Mouse (Mus musculus) heart, embryonic 15.5 days (tissue): ENCODE results near the gene Il25. TPM values are rescaled to one million over a fixed set of nuclear protein-coding genes. Genes with fewer than 3 reads are reported as not detected.
"Not testable (repeated sequence)": the region's sequence is repeated elsewhere in the genome, so short reads cannot be mapped to it uniquely, and the experiment has no call there.

ENCODE experiments used
- ATAC-seq: fragments of 200-750 bp; cut with Nextera tagmentation; replicated peaks from 2 replicates; pipeline ENCODE4 v1.8.0; 2017; ENCODE audit warnings: low read depth, moderate TSS enrichment; ENCODE audit not compliant: insufficient number of reproducible peaks, insufficient read depth, low FRiP score
- H3K27ac ChIP-seq: fragments of 300-500 bp; sonication (generic); 2 replicates; pipeline ENCODE4 v1.5.1; 2015; ENCODE audit warnings: mild to moderate bottlenecking, inconsistent platforms
- H3K27me3 ChIP-seq: fragments of 300-500 bp; sonication (generic); 2 replicates; pipeline ENCODE4 v1.6.1; 2015; ENCODE audit warnings: inconsistent platforms
- H3K36me3 ChIP-seq: fragments of 300-500 bp; sonication (generic); 2 replicates; pipeline ENCODE4 v1.6.1; 2015; ENCODE audit warnings: mild to moderate bottlenecking, inconsistent platforms
- H3K4me1 ChIP-seq: fragments of 300-500 bp; sonication (generic); replicated peaks from 2 replicates; pipeline ENCODE4 v1.6.1; 2015; ENCODE audit warnings: inconsistent platforms
- H3K4me2 ChIP-seq: fragments of 300-500 bp; sonication (generic); 2 replicates; pipeline ENCODE4 v1.6.1; 2015; ENCODE audit warnings: inconsistent platforms, mild to moderate bottlenecking, moderate library complexity
- H3K4me3 ChIP-seq: fragments of 300-500 bp; sonication (generic); 2 replicates; pipeline ENCODE4 v1.5.1; 2015; ENCODE audit warnings: mild to moderate bottlenecking, inconsistent platforms
- H3K9ac ChIP-seq: fragments of 300-500 bp; sonication (generic); 2 replicates; pipeline ENCODE4 v1.6.1; 2015; ENCODE audit warnings: mild to moderate bottlenecking, inconsistent platforms
- H3K9me3 ChIP-seq: fragments of 300-500 bp; sonication (generic); replicated peaks from 2 replicates; pipeline ENCODE4 v1.6.1; 2016; ENCODE audit warnings: inconsistent platforms
- WGBS: fragments of 180-500 bp; shearing (Covaris S2); methylation state at CpG from one replicate; pipeline ENCODE4 v1.1.7; 2015; ENCODE audit warnings: mixed read lengths; 5-methylcytosine and 5-hydroxymethylcytosine counted together
- microRNA counts: library from miRNA; unstranded; fragments of <30 nt; microRNA quantifications from one replicate; lab custom pipeline; 2016
- microRNA-seq: library from miRNA; unstranded; fragments of <30 nt; microRNA quantifications from one replicate; pipeline ENCODE4, GENCODE M21; 2016
- polyA plus RNA-seq: library from polyadenylated mRNA; unstranded; fragments of >200 nt; fragmentation: Nextera tagmentation; extraction: Ambion mirVana; gene quantifications from 2 replicates; pipeline ENCODE4 v1.2.1, GENCODE M21; 2015

The Il25 gene
- polyA plus RNA-seq, 1 experiment from 2014 or later = not detected

GRCm38 (mm10) chr14:54968344-54968743 lies 35.8 kb downstream of the Il25 start:
- H3K27ac ChIP-seq = peak overlapping the region; percentile 90
- no peak overlapping the region for H3K4me2 ChIP-seq
- peaks cover 42% of the 10 kb centered on the region for H3K4me1 ChIP-seq
- ATAC-seq = peak; percentile 48
- H3K9ac ChIP-seq = peak overlapping the region; percentile 32; the same call in 1 of the 2 replicates
- peaks cover 26% of the 10 kb centered on the region for H3K36me3 ChIP-seq
- no peak overlapping the region for H3K4me3 ChIP-seq
- no peaks in the 10 kb centered on the region for H3K27me3 ChIP-seq
- H3K9me3 ChIP-seq = no peaks in the 10 kb centered on the region

GRCm38 (mm10) chr14:54972786-54973185 lies 40.3 kb downstream of the Il25 start:
- H3K9me3 ChIP-seq, H3K4me2 ChIP-seq, H3K27me3 ChIP-seq, H3K9ac ChIP-seq, H3K4me3 ChIP-seq, ATAC-seq: not testable (repeated sequence)
- Histone ChIP-seq H3K36me3 (peaks cover 49% of the 10 kb centered on the region), H3K4me1 (peaks cover 39% of the 10 kb centered on the region), H3K27ac (peak overlapping the region; percentile 90)
- WGBS = 76% methylated on average over 11 of the region's 11 CpGs

GRCm38 (mm10) chr14:54974068-54974791 lies 41.7 kb downstream of the Il25 start:
- Histone ChIP-seq H3K9me3 (no peaks in the 10 kb centered on the region), H3K4me2 (no peak overlapping the region), H3K4me3 (no peak overlapping the region), H3K27ac (peak overlapping the region; percentile 90), H3K4me1 (peaks cover 34% of the 10 kb centered on the region), H3K9ac (peak overlapping the region; percentile 43), H3K36me3 (peaks cover 50% of the 10 kb centered on the region), H3K27me3 (no peaks in the 10 kb centered on the region)
- no peak for ATAC-seq
- 64% methylated on average over 6 of the region's 6 CpGs for WGBS

- peaks cover 38% of the 10 kb centered on the region for H3K36me3 ChIP-seq
- H3K9ac ChIP-seq = peak within 1 kb of the TSS; percentile 10; the same call in 1 of the 2 replicates
- H3K4me1 ChIP-seq = peaks cover 26% of the 10 kb centered on the region
- H3K4me3 ChIP-seq = no peak within 1 kb of the TSS
- no peaks in the 10 kb centered on the region for H3K27me3 ChIP-seq
- H3K9me3 ChIP-seq = no peaks in the 10 kb centered on the region
- H3K4me2 ChIP-seq = 0 out of 2 replicates have a peak within 1 kb of the TSS, but pooled peaks have one; percentile 16
- ATAC-seq = no peak
- peak within 1 kb of the TSS; percentile 66 for H3K27ac ChIP-seq
- WGBS = 28% methylated on average over 1 of the region's 1 CpGs
Measured at GRCm38 (mm10) chr14:54976633-54977032, 44.1 kb downstream of the Il25 start, which contains the start of gene Gm17428. Gm17428 (plus strand) TSS chr14:54976933.

GRCm38 (mm10) chr14:54978664-54979063 lies 46.2 kb downstream of the Il25 start:
- Histone ChIP-seq H3K4me2 (peak overlapping the region; percentile 39), H3K9ac (peak overlapping the region; percentile 44), H3K4me1 (peaks cover 14% of the 10 kb centered on the region), H3K4me3 (0 out of 2 replicates have a peak overlapping the region, but pooled peaks have one; percentile 5), H3K9me3 (no peaks in the 10 kb centered on the region), H3K27ac (peak overlapping the region; percentile 66), H3K36me3 (peaks cover 21% of the 10 kb centered on the region), H3K27me3 (no peaks in the 10 kb centered on the region)
- WGBS = 66% methylated on average over 8 of the region's 8 CpGs
- no peak for ATAC-seq

GRCm38 (mm10) chr14:54981934-54982333 lies 49.4 kb downstream of the Il25 start:
- Histone ChIP-seq H3K27me3 (no peaks in the 10 kb centered on the region), H3K4me1 (peaks cover 2% of the 10 kb centered on the region), H3K9me3 (no peaks in the 10 kb centered on the region), H3K4me2 (peak overlapping the region; percentile 65), H3K27ac (peak overlapping the region; percentile 99), H3K4me3 (peak overlapping the region; percentile 21), H3K9ac (peak overlapping the region; percentile 70), H3K36me3 (peaks cover 11% of the 10 kb centered on the region; the same call in 1 of the 2 replicates)
- no peak for ATAC-seq
- 71% methylated on average over 7 of the region's 7 CpGs for WGBS

MicroRNAs encoded within 50 kb of the gene (microRNA counts, 519-probe panel; counts per million panel counts)
- microRNA mmu-miR-208a (lab: Ali Mortazavi, UCI) = 4,692 counts per million, percentile 98 among the panel's probes with 10 or more counts
- microRNA mmu-miR-208b (lab: Ali Mortazavi, UCI) = 5,247 counts per million, percentile 100 among the panel's probes with 10 or more counts

Small RNA genes within 50 kb of the gene (microRNA-seq; reads per million reads assigned to microRNA genes)
- gene Mir208a (7,109 reads per million, percentile 93 among the genes with 10 or more reads in this experiment), gene Mir208b (46,369 reads per million, percentile 99 among the genes with 10 or more reads in this experiment)

Other genes starting within 250 kb of the Il25 start
- gene 1700123O20Rik, start 246.5 kb upstream of the Il25 start, polyA plus RNA-seq = 40.7 and 42.3 TPM in 2 replicates
- 75.5 and 80.1 TPM in 2 replicates for gene Acin1, start 245.8 kb upstream of the Il25 start, polyA plus RNA-seq
- 0.15 and 0.16 TPM in 2 replicates for gene Gm29776, start 233.9 kb upstream of the Il25 start, polyA plus RNA-seq
- gene Cebpe, start 220.5 kb upstream of the Il25 start, polyA plus RNA-seq = 0.10 and 0.11 TPM in 2 replicates
- 2.8 and 4.4 TPM in 2 replicates for gene Slc7a8, start 150.7 kb upstream of the Il25 start, polyA plus RNA-seq
- gene Rnf212b, start 118.6 kb upstream of the Il25 start, polyA plus RNA-seq = not detected in 2 replicates
- 5.4 and 7.1 TPM in 2 replicates for gene Homez, start 61.7 kb upstream of the Il25 start, polyA plus RNA-seq
- gene Ppp1r3e, start 55.1 kb upstream of the Il25 start, polyA plus RNA-seq = 1.2 and 1.5 TPM in 2 replicates
- gene Bcl2l2, start 49.3 kb upstream of the Il25 start, polyA plus RNA-seq = 3.3 and 3.4 TPM in 2 replicates
- not detected in 2 replicates for gene Gm20521, start 49.3 kb upstream of the Il25 start, polyA plus RNA-seq
- gene Pabpn1, start 40.2 kb upstream of the Il25 start, polyA plus RNA-seq = 56.5 and 73.4 TPM in 2 replicates
- gene Slc22a17, start 19.6 kb upstream of the Il25 start, polyA plus RNA-seq = 30.2 and 40.9 TPM in 2 replicates
- 10.6 and 18.8 TPM in 2 replicates for gene Efs, start 6.6 kb upstream of the Il25 start, polyA plus RNA-seq
- gene Cmtm5, start 3.6 kb downstream of the Il25 start, polyA plus RNA-seq = 0.74 and 2.4 TPM in 2 replicates
- 2,004 and 2,041 TPM in 2 replicates for gene Myh6, start 34.2 kb downstream of the Il25 start, polyA plus RNA-seq
- gene Gm17428, start 44.2 kb downstream of the Il25 start, polyA plus RNA-seq = not detected in 2 replicates
- 4,763 and 4,914 TPM in 2 replicates for gene Myh7, start 61.9 kb downstream of the Il25 start, polyA plus RNA-seq
- 56.2 and 57.1 TPM in 2 replicates for gene Ngdn, start 82.8 kb downstream of the Il25 start, polyA plus RNA-seq
- gene Zfhx2, start 159.6 kb downstream of the Il25 start, polyA plus RNA-seq = 2.6 and 3.6 TPM in 2 replicates
- 13.2 and 15.6 TPM in 2 replicates for gene Thtpa, start 162.1 kb downstream of the Il25 start, polyA plus RNA-seq
- gene Ap1g2, start 173.9 kb downstream of the Il25 start, polyA plus RNA-seq = 8.5 and 12.6 TPM in 2 replicates
- gene Jph4, start 184.2 kb downstream of the Il25 start, polyA plus RNA-seq = 0.24 and 0.55 TPM in 2 replicates